Mouse (Mus musculus) erythroblast, embryonic 14.5 days (primary cell): ENCODE measurements around the gene Gal3st1.

Experiments
- GATA1 ChIP-seq: IDR thresholded peaks from 2 replicates; pipeline ENCODE4 v1.6.1; 2012; ENCODE audit warnings: low read length, inconsistent platforms, mixed read lengths
- TAL1 ChIP-seq: IDR thresholded peaks from 3 replicates; pipeline ENCODE4 v1.6.1; 2012; ENCODE audit warnings: low read length, inconsistent platforms, mixed read lengths

DNA sequence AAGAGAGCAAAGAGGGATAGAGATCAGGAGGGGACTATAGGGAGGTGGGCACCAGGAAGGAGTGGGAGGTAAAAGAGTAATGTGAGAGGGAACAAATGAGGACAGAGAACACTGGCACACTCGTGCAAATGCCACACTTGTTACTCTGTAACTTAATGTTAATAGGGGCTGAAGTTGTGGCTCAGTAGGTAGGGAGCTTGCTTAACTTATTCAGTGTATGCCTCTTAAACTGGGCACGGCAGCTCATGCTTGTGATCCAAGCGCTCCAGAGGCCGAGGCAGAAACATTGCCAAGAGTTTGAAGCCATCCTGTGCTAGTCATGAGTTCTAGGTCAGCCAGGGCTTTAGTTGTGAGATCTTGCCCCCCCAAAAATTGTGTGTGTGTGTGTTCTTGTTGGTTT, 48.3 kb upstream of the Gal3st1 start:
- TF ChIP-seq GATA1 (no peak), TAL1 (no peak)
